Mouse (Mus musculus): ENCODE measurements around the gene Sun5.
"Not testable (repeated sequence)": the region's sequence is repeated elsewhere in the genome, so short reads cannot be mapped to it uniquely, and the experiment has no call there.

GRCm38 (mm10) chr2:153807464-153807863, 63.4 kb downstream of the Sun5 start:
- not testable (repeated sequence) for TF ChIP-seq MAFK (IDR thresholded peaks at IDR 0.05; ENCODE audit: insufficient replicate concordance, low read length); USF1 (IDR thresholded peaks at IDR 0.05; ENCODE audit: low read depth, low read length); ZC3H11A (IDR thresholded peaks at IDR 0.05; ENCODE audit: low read depth, low read length); E2F4 (IDR thresholded peaks at IDR 0.05; ENCODE audit: insufficient replicate concordance, low read depth, low read length); ZNF384 (IDR thresholded peaks at IDR 0.05; ENCODE audit: low read depth, low read length); POLR2A (IDR thresholded peaks at IDR 0.05; ENCODE audit: low read depth, low read length); CHD1 (IDR thresholded peaks at IDR 0.05; ENCODE audit: low read depth, low read length); KAT2A (IDR thresholded peaks at IDR 0.05; ENCODE audit: insufficient replicate concordance, low read length); RCOR1 (conservative IDR thresholded peaks at IDR 0.05; ENCODE audit: low read depth, low read length)
- TF ChIP-seq CTCF (conservative IDR thresholded peaks at IDR 0.05 in 1 of 2, IDR thresholded peaks at IDR 0.05 in 1 of 2; ENCODE audit: low read depth in 2 of 2, low read length in 2 of 2) = peak; percentile 21 to 74; a peak in 3 of 4 replicates
